Mouse (Mus musculus): ENCODE results near the gene Mllt10. TPM values are rescaled to one million over a fixed set of nuclear protein-coding genes. Genes with fewer than 3 reads are reported as not detected.
A peak's percentile ranks its signal among the peaks of the same experiment; 100 is the strongest.

Gene Mllt10
- total and polyA plus RNA-seq, 3 experiments = 20.6 to 32.8 (median 32.5) TPM

GRCm38 (mm10) chr2:18027448-18028139 is 27.4 kb upstream of the Mllt10 start:
- Histone ChIP-seq H3K9ac (ENCODE audit: low read depth, low read length) (peak overlapping the region; percentile 73), H3K27me3 (ENCODE audit: control insufficient read depth, insufficient read depth, low read length) (no peaks in the 10 kb centered on the region), H3K4me3 (peak overlapping the region; percentile 83), H3K79me2 (replicated peaks; ENCODE audit: control insufficient read depth, insufficient read depth, low read length) (no peaks in the 10 kb centered on the region), H3K4me1 (ENCODE audit: control insufficient read depth, insufficient read depth, low read length) (peaks cover 3% of the 10 kb centered on the region), H3K27ac (peak overlapping the region; percentile 97), H3K36me3 (ENCODE audit: control insufficient read depth, insufficient read depth, low read length) (no peaks in the 10 kb centered on the region)
- intact Hi-C loops (cut with DNase I) = loop anchor here (1.0 to 10.0 kb wide), 10 partner anchors 20 to 740 kb away; partner anchors contain the start of genes Bmi1 and Dnajc1
- WGBS = under 1% methylated on average over 44 of the region's 44 CpGs
- TF ChIP-seq POLR2A (IDR thresholded peaks at IDR 0.05; ENCODE audit: insufficient read depth, low read depth, low read length) = peak; percentile 62
- peak; percentile 99 for TF ChIP-seq CTCF (IDR thresholded peaks at IDR 0.05)
- no peak; the same call in none of the 2 replicates for TF ChIP-seq EP300 (IDR thresholded peaks at IDR 0.05; ENCODE audit: insufficient read depth, low read depth, low read length)
- peak; percentile 96 to 98 for DNase-seq

GRCm38 (mm10) chr2:18028140-18029021 is 26.7 kb upstream of the Mllt10 start:
- peak overlapping the region; percentile 83 for H3K4me3 ChIP-seq
- H3K9ac ChIP-seq (ENCODE audit: low read depth, low read length) = peak overlapping the region; percentile 73
- H3K79me2 ChIP-seq (replicated peaks; ENCODE audit: control insufficient read depth, insufficient read depth, low read length) = no peaks in the 10 kb centered on the region
- intact Hi-C loops (cut with DNase I) = loop anchor here (1.0 to 10.0 kb wide), 6 partner anchors 19 to 739 kb away; partner anchors contain the start of genes Bmi1 and Dnajc1
- H3K27me3 ChIP-seq (ENCODE audit: control insufficient read depth, insufficient read depth, low read length) = no peaks in the 10 kb centered on the region
- peak; percentile 95 for DNase-seq
- peak overlapping the region; percentile 97 for H3K27ac ChIP-seq
- H3K4me1 ChIP-seq (ENCODE audit: control insufficient read depth, insufficient read depth, low read length) = peaks cover 3% of the 10 kb centered on the region
- TF ChIP-seq EP300 (IDR thresholded peaks at IDR 0.05; ENCODE audit: insufficient read depth, low read depth, low read length) = 0 out of 2 replicates have a peak, but pooled peaks have one; percentile 18
- no peak for TF ChIP-seq CTCF (IDR thresholded peaks at IDR 0.05)
- peak; percentile 86 for TF ChIP-seq POLR2A (IDR thresholded peaks at IDR 0.05; ENCODE audit: insufficient read depth, low read depth, low read length)
- WGBS = under 1% methylated on average over 61 of the region's 61 CpGs
- no peaks in the 10 kb centered on the region for H3K36me3 ChIP-seq (ENCODE audit: control insufficient read depth, insufficient read depth, low read length)

GRCm38 (mm10) chr2:18029656-18030055 is 25.4 kb upstream of the Mllt10 start:
- 97% methylated on average over 7 of the region's 7 CpGs for WGBS
- peaks cover 3% of the 10 kb centered on the region for H3K4me1 ChIP-seq (ENCODE audit: control insufficient read depth, insufficient read depth, low read length)
- H3K79me2 ChIP-seq (replicated peaks; ENCODE audit: control insufficient read depth, insufficient read depth, low read length) = no peaks in the 10 kb centered on the region
- no peak for DNase-seq
- H3K36me3 ChIP-seq (ENCODE audit: control insufficient read depth, insufficient read depth, low read length) = no peaks in the 10 kb centered on the region
- no peak overlapping the region for H3K4me3 ChIP-seq
- TF ChIP-seq EP300 (IDR thresholded peaks at IDR 0.05; ENCODE audit: insufficient read depth, low read depth, low read length) = no peak
- no peaks in the 10 kb centered on the region for H3K27me3 ChIP-seq (ENCODE audit: control insufficient read depth, insufficient read depth, low read length)
- H3K27ac ChIP-seq = no peak overlapping the region
- intact Hi-C loops (cut with DNase I) = loop anchor here (2.0 to 10.0 kb wide), 6 partner anchors 27 to 738 kb away; partner anchors contain the start of genes Bmi1, Dnajc1 and Spag6
- H3K9ac ChIP-seq (ENCODE audit: low read depth, low read length) = no peak overlapping the region

- Histone ChIP-seq H3K9ac (ENCODE audit: low read depth, low read length) (no peak overlapping the region), H3K36me3 (ENCODE audit: control insufficient read depth, insufficient read depth, low read length) (no peaks in the 10 kb centered on the region), H3K79me2 (replicated peaks; ENCODE audit: control insufficient read depth, insufficient read depth, low read length) (no peaks in the 10 kb centered on the region), H3K27me3 (ENCODE audit: control insufficient read depth, insufficient read depth, low read length) (no peaks in the 10 kb centered on the region), H3K4me3 (no peak overlapping the region), H3K4me1 (ENCODE audit: control insufficient read depth, insufficient read depth, low read length) (peaks cover 3% of the 10 kb centered on the region), H3K27ac (no peak overlapping the region)
- no peak for DNase-seq
- TF ChIP-seq CTCF (IDR thresholded peaks at IDR 0.05) (no peak), POLR2A (IDR thresholded peaks at IDR 0.05; ENCODE audit: insufficient read depth, low read depth, low read length) (no peak), EP300 (IDR thresholded peaks at IDR 0.05; ENCODE audit: insufficient read depth, low read depth, low read length) (no peak)
- WGBS = 82% methylated on average over 8 of the region's 8 CpGs
- intact Hi-C loops (cut with DNase I) = loop anchor here (5.0 kb wide), 1 partner anchor 662 kb away; the partner anchor contains the start of gene Spag6
These were observed 24.5 kb upstream of the Mllt10 start for GRCm38 (mm10) chr2:18030581-18030980.

- peak; percentile 54 to 66 for DNase-seq
- Histone ChIP-seq H3K36me3 (ENCODE audit: control insufficient read depth, insufficient read depth, low read length) (no peaks in the 10 kb centered on the region), H3K27me3 (ENCODE audit: control insufficient read depth, insufficient read depth, low read length) (no peaks in the 10 kb centered on the region), H3K9ac (ENCODE audit: low read depth, low read length) (peak overlapping the region; percentile 79), H3K4me3 (peak overlapping the region; percentile 63), H3K79me2 (replicated peaks; ENCODE audit: control insufficient read depth, insufficient read depth, low read length) (no peaks in the 10 kb centered on the region), H3K27ac (peak overlapping the region; percentile 72), H3K4me1 (ENCODE audit: control insufficient read depth, insufficient read depth, low read length) (peaks cover 3% of the 10 kb centered on the region)
- TF ChIP-seq POLR2A (IDR thresholded peaks at IDR 0.05; ENCODE audit: insufficient read depth, low read depth, low read length) (no peak), EP300 (IDR thresholded peaks at IDR 0.05; ENCODE audit: insufficient read depth, low read depth, low read length) (no peak), CTCF (IDR thresholded peaks at IDR 0.05) (no peak)
- 11% methylated on average over 26 of the region's 26 CpGs for WGBS
- intact Hi-C loops (cut with DNase I) = loop anchor here (1.0 to 5.0 kb wide), 2 partner anchors 32 to 661 kb away; partner anchors contain the start of gene Spag6
These were observed 23.7 kb upstream of the Mllt10 start for GRCm38 (mm10) chr2:18031271-18031821.
